Mouse (Mus musculus): ENCODE measurements around the gene Lcp2. TPM values are rescaled to one million over a fixed set of nuclear protein-coding genes. Genes with fewer than 3 reads are reported as not detected.

The Lcp2 gene
- polyA plus RNA-seq, 1 experiment, result not detected

DNA sequence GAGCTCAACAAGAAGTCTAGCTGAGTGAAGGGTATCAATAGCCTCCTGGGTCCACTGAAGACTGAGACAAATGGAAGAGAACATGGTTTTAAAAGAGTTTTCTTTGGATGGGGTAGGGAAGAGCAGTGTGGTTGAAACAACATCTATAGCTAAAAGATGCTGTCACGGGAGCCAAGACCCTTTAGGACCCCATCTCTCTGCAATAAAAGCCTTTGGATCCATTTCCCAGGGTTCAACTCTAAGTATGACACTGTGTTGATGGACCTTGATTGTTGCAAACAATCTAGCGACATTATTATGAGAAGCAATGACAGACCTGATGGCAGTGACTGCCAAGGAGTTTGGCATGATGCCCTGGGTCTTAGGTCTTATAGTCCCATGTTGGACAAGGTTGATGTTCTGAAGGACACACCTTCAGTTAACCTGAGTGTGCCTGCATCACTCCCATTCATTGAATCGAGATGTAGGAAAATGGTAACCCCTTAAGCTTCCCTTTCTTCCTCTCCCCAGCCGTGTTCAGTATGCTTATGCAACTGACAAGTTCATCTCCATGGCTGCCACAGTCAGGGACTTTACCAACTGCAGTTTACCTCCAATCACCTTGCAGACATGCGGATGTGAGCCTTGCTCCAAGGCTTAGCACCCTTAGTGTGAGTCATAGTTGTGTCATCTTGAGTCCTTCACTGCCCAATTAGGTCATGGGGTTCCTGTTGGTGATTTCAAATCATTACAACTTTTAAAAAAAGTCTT, 10.6 kb upstream of the Lcp2 start:
- Histone ChIP-seq H3K36me3 (ENCODE audit: control insufficient read depth, insufficient read depth, low read length, poor library complexity, severe bottlenecking) (no peaks in the 10 kb centered on the region), H3K9me3 (replicated peaks; ENCODE audit: control insufficient read depth, insufficient read depth, low read length, poor library complexity, severe bottlenecking) (peaks cover 12% of the 10 kb centered on the region), H3K9ac (ENCODE audit: low read depth, poor library complexity, severe bottlenecking) (no peak overlapping the region), H3K27me3 (ENCODE audit: control insufficient read depth, insufficient read depth, low read length, poor library complexity, severe bottlenecking) (no peaks in the 10 kb centered on the region), H3K27ac (ENCODE audit: insufficient read depth, low read length) (no peak overlapping the region), H3K4me3 (ENCODE audit: low read depth, low read length) (no peak overlapping the region), H3K4me1 (ENCODE audit: control insufficient read depth, insufficient read depth, low read length) (no peaks in the 10 kb centered on the region)
- TF ChIP-seq CTCF (IDR thresholded peaks at IDR 0.05; ENCODE audit: low read depth, low read length) (no peak), EP300 (IDR thresholded peaks at IDR 0.05; ENCODE audit: insufficient read depth, low read depth, low read length) (no peak), POLR2A (IDR thresholded peaks at IDR 0.05; ENCODE audit: insufficient read depth, low read length) (no peak)

DNA sequence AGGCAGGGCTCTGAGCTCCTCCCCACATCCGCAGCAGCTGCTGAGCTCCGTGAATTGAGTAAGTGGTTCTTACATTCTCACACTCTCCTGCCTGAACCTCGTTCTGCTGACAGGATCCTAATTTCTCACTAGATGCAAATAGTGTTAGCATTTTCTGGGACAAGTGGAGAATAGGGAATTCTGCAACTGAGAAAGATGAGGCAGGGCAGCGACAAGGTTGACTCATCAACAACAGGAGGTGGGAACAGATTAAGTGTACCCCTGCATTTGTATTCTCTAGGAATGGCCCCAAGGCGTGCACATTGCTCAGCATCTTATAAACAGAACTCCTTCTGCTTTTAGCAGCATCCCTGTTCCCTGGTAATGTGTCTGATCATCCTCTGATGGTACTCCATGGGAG, 6.7 kb upstream of the Lcp2 start:
- peaks cover 15% of the 10 kb centered on the region for H3K9me3 ChIP-seq (replicated peaks; ENCODE audit: control insufficient read depth, insufficient read depth, low read length, poor library complexity, severe bottlenecking)
- H3K4me3 ChIP-seq (ENCODE audit: low read depth, low read length), result no peak overlapping the region
- no peak overlapping the region for H3K9ac ChIP-seq (ENCODE audit: low read depth, poor library complexity, severe bottlenecking)
- H3K27me3 ChIP-seq (ENCODE audit: control insufficient read depth, insufficient read depth, low read length, poor library complexity, severe bottlenecking), result no peaks in the 10 kb centered on the region
- no peak overlapping the region for H3K27ac ChIP-seq (ENCODE audit: insufficient read depth, low read length)
- TF ChIP-seq POLR2A (IDR thresholded peaks at IDR 0.05; ENCODE audit: insufficient read depth, low read length), result no peak
- no peak for TF ChIP-seq EP300 (IDR thresholded peaks at IDR 0.05; ENCODE audit: insufficient read depth, low read depth, low read length)
- TF ChIP-seq CTCF (IDR thresholded peaks at IDR 0.05; ENCODE audit: low read depth, low read length), result no peak
- no peaks in the 10 kb centered on the region for H3K36me3 ChIP-seq (ENCODE audit: control insufficient read depth, insufficient read depth, low read length, poor library complexity, severe bottlenecking)
- H3K4me1 ChIP-seq (ENCODE audit: control insufficient read depth, insufficient read depth, low read length), result no peaks in the 10 kb centered on the region

DNA sequence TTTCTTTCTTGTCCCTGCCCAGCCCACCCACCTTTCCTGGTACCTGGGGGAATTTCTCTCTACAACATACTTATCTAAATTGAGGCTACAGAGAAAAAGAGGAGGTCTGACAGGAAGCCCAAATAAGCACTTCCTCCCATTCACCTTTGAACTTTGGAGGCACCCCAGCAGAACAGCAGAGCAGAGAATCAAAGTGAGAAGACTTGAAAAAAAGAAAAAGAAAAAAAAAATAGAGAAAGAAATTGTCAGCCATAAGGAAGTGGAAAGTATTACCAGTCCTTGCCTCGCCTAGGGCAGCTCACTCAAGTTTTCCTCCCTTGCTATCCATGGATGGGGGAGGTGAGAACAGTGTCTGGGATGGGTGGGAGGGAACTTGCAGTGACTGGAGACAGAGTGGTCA, 3.9 kb upstream of the Lcp2 start:
- Histone ChIP-seq H3K9me3 (replicated peaks; ENCODE audit: control insufficient read depth, insufficient read depth, low read length, poor library complexity, severe bottlenecking) (peaks cover 15% of the 10 kb centered on the region), H3K27me3 (ENCODE audit: control insufficient read depth, insufficient read depth, low read length, poor library complexity, severe bottlenecking) (no peaks in the 10 kb centered on the region), H3K4me1 (ENCODE audit: control insufficient read depth, insufficient read depth, low read length) (no peaks in the 10 kb centered on the region), H3K4me3 (ENCODE audit: low read depth, low read length) (no peak overlapping the region), H3K36me3 (ENCODE audit: control insufficient read depth, insufficient read depth, low read length, poor library complexity, severe bottlenecking) (no peaks in the 10 kb centered on the region), H3K27ac (ENCODE audit: insufficient read depth, low read length) (no peak overlapping the region), H3K9ac (ENCODE audit: low read depth, poor library complexity, severe bottlenecking) (no peak overlapping the region)
- TF ChIP-seq CTCF (IDR thresholded peaks at IDR 0.05; ENCODE audit: low read depth, low read length) (no peak), EP300 (IDR thresholded peaks at IDR 0.05; ENCODE audit: insufficient read depth, low read depth, low read length) (no peak), POLR2A (IDR thresholded peaks at IDR 0.05; ENCODE audit: insufficient read depth, low read length) (no peak)

DNA sequence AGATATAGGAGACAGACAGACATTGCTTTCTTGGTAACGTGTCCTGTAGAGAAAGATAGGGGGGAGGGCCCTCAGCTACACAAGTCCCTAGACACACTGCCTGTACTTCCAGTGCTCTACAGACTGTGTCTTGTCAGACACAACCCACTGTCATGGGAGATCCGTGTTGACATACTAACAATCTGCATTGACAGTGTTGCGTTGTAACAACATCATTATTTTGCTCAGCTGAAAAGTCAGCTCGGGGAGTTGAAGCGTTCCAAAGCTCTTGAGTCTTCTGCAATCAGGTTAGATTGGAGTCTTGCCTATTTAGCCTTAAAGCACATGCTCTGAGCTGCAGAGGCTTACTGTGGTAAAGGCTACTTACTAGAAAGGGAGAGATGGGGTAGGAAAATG, 820 bp downstream of the Lcp2 start:
- no peak for TF ChIP-seq EP300 (IDR thresholded peaks at IDR 0.05; ENCODE audit: insufficient read depth, low read depth, low read length)
- TF ChIP-seq CTCF (IDR thresholded peaks at IDR 0.05; ENCODE audit: low read depth, low read length), result no peak
- TF ChIP-seq POLR2A (IDR thresholded peaks at IDR 0.05; ENCODE audit: insufficient read depth, low read length), result no peak
- H3K4me1 ChIP-seq (ENCODE audit: control insufficient read depth, insufficient read depth, low read length), result no peaks in the 10 kb centered on the region

DNA sequence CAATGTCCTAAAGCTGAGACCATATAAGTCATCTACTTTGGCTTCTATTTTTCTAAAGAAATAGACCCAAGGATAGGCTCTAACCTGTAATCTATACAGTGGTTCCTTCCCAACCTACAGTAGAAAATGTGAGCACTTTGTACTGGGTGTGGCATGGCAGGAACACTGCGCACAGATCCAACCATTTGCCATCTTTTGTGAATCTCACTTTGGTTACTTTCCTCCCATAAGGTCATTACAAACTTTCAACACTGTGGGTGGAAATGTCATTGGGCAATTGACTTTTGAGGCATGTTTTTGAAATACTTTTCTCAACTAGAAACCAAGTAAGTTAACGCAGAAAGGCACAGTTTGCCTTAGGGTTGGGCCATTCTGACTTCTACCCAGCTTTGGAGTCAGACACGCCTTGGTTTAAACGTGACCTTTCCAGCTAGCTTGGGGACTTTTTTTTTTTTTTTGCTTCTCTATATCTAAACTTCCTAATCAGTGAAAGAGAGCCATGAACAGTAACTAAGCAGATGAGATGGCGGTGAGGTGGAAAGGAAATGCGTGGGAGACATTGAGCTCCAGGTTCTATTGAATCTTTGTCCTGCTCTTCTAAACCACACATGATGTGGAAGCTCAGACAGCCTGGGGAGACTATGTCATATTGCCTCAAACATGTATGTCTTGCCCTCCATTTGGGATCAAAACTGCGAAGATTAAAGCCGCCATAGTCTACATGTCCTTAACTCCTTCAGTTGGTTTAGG, 1.8 kb downstream of the Lcp2 start:
- no peaks in the 10 kb centered on the region for H3K9me3 ChIP-seq (replicated peaks; ENCODE audit: control insufficient read depth, insufficient read depth, low read length, poor library complexity, severe bottlenecking)
- no peaks in the 10 kb centered on the region for H3K4me1 ChIP-seq (ENCODE audit: control insufficient read depth, insufficient read depth, low read length)
- no peak overlapping the region for H3K27ac ChIP-seq (ENCODE audit: insufficient read depth, low read length)
- H3K36me3 ChIP-seq (ENCODE audit: control insufficient read depth, insufficient read depth, low read length, poor library complexity, severe bottlenecking), result no peaks in the 10 kb centered on the region
- TF ChIP-seq POLR2A (IDR thresholded peaks at IDR 0.05; ENCODE audit: insufficient read depth, low read length) (no peak), CTCF (IDR thresholded peaks at IDR 0.05; ENCODE audit: low read depth, low read length) (no peak), EP300 (IDR thresholded peaks at IDR 0.05; ENCODE audit: insufficient read depth, low read depth, low read length) (no peak)
- no peak overlapping the region for H3K9ac ChIP-seq (ENCODE audit: low read depth, poor library complexity, severe bottlenecking)
- no peak overlapping the region for H3K4me3 ChIP-seq (ENCODE audit: low read depth, low read length)
- H3K27me3 ChIP-seq (ENCODE audit: control insufficient read depth, insufficient read depth, low read length, poor library complexity, severe bottlenecking), result no peaks in the 10 kb centered on the region

More for the DNA sequence above, 820 bp downstream of the Lcp2 start:
- Histone ChIP-seq H3K4me3 (ENCODE audit: low read depth, low read length) (no peak overlapping the region), H3K27ac (ENCODE audit: insufficient read depth, low read length) (no peak overlapping the region), H3K27me3 (ENCODE audit: control insufficient read depth, insufficient read depth, low read length, poor library complexity, severe bottlenecking) (no peaks in the 10 kb centered on the region), H3K9me3 (replicated peaks; ENCODE audit: control insufficient read depth, insufficient read depth, low read length, poor library complexity, severe bottlenecking) (0 out of 2 replicates have a peak, but pooled peaks cover 3% of the 10 kb centered on the region), H3K9ac (ENCODE audit: low read depth, poor library complexity, severe bottlenecking) (no peak overlapping the region), H3K36me3 (ENCODE audit: control insufficient read depth, insufficient read depth, low read length, poor library complexity, severe bottlenecking) (no peaks in the 10 kb centered on the region)

DNA sequence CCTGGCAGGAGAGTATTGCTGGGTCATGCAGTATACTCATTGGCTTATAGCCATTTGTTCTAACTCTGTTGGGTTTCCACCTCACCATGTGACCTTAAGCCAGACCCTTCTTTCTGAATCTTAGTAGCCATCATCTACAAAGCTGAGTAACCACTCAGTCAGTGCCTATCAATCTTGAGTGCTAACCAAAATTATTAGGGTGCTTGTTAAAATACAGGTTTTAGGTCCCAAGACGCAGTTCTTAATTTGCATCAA, 2.3 kb downstream of the Lcp2 start:
- Histone ChIP-seq H3K9me3 (replicated peaks; ENCODE audit: control insufficient read depth, insufficient read depth, low read length, poor library complexity, severe bottlenecking) (no peaks in the 10 kb centered on the region), H3K9ac (ENCODE audit: low read depth, poor library complexity, severe bottlenecking) (no peak overlapping the region), H3K27ac (ENCODE audit: insufficient read depth, low read length) (no peak overlapping the region), H3K36me3 (ENCODE audit: control insufficient read depth, insufficient read depth, low read length, poor library complexity, severe bottlenecking) (no peaks in the 10 kb centered on the region), H3K27me3 (ENCODE audit: control insufficient read depth, insufficient read depth, low read length, poor library complexity, severe bottlenecking) (no peaks in the 10 kb centered on the region), H3K4me3 (ENCODE audit: low read depth, low read length) (no peak overlapping the region), H3K4me1 (ENCODE audit: control insufficient read depth, insufficient read depth, low read length) (no peaks in the 10 kb centered on the region)
- TF ChIP-seq EP300 (IDR thresholded peaks at IDR 0.05; ENCODE audit: insufficient read depth, low read depth, low read length) (no peak), POLR2A (IDR thresholded peaks at IDR 0.05; ENCODE audit: insufficient read depth, low read length) (no peak)

Data from ES-Bruce4 (cell line).